Mouse (Mus musculus) layer of hippocampus, postnatal 10 days (tissue): ENCODE data around the gene Lamtor4. TPM values are rescaled to one million over a fixed set of nuclear protein-coding genes. Genes with fewer than 3 reads are reported as not detected.

ENCODE experiments used
- DNase-seq, 2 experiments: peaks; one replicate each; pipeline ENCODE4 v3.0.0; 2021; ENCODE audit warnings: low spot score in 2 of 2
- total RNA-seq, 2 experiments: library from RNA; stranded (reverse); gene quantifications; 2 replicates each; pipeline ENCODE4 v1.2.3; 2021

Lamtor4 gene
- total RNA-seq, 2 experiments from 2014 or later = 66.1 to 73.3 TPM

DNA sequence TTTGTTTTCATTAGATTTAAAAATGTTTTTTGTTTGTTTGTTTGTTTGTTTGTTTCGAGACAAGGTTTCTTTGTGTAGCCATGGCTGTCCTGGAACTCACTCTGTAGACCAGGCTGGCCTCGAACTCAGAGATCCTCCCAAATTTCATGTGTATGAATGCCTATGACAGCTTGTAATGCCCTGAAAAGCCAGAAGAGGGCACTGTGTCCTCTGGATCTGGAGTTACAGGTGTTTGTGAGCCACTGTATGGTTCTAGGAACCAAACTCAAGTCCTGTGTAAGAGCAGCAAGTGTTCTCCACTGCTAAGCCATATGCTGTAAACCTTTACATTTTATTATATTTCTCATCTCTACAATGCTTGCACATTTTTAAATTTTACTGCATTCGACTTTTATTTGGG lies 32.6 kb downstream of the Lamtor4 start:
- DNase-seq = no peak

DNA sequence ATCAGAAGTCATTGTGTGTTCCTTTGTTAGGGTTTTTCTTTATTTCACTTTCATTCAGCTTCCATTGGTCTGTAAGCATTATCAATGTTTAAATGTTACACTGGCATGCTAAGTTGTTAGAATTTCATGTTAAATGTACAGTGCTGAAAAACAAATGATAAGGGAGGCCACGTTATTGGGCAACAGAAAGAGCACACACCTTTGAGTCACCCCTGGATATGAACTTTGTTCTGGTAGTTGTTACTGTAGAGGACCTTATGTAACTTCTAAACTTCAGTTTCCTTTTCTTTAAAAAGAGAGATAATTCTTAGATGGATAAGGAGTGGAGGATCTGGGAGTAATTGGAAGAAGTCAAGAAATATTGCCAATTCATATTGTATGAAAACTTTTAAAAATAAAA lies 36.4 kb downstream of the Lamtor4 start:
- no peak for DNase-seq

DNA sequence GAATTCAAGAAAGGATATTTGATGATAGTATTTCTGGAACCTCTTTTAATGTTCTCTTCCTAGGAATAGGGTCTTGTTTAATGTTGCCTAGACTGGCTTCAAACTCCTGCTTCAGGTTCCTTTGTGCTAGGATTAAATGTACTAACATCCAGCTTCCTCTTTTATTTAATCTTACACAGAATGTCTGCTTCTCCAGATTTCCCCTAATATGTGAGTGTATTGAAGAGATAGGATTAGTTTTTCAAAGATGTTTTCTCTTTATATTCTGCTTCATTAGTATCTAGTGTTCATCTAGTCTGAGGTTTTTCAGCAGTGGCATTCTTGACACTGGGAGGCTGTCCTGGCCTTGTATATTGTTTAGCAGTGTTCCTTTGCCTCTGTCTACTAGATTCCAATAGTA lies 38.9 kb downstream of the Lamtor4 start:
- no peak for DNase-seq

GRCm38 (mm10) chr5:138299613-138300012 lies 44.3 kb downstream of the Lamtor4 start:
- DNase-seq = no peak

Other genes with a start within 250 kb of the Lamtor4 start
- not detected for gene Smok3a, start 234.2 kb upstream of the Lamtor4 start, total RNA-seq
- gene Smok3b, start 234.1 kb upstream of the Lamtor4 start, total RNA-seq = not detected
- gene Smok3c, start 202.3 kb upstream of the Lamtor4 start, total RNA-seq = not detected
- 10 to 100 TPM; 38.4 to 43.5 TPM for gene Zkscan1, start 170.4 kb upstream of the Lamtor4 start, total RNA-seq
- gene Zscan21, start 138.6 kb upstream of the Lamtor4 start, total RNA-seq = 10 to 100 TPM; 23.0 to 26.6 TPM
- gene Zfp113, start 99.7 kb upstream of the Lamtor4 start, total RNA-seq = 10 to 100 TPM; 10.8 to 14.3 TPM
- gene Cops6, start 94.4 kb upstream of the Lamtor4 start, total RNA-seq = 100 to 1,000 TPM; 129 to 145 TPM
- gene Ap4m1, start 83.5 kb upstream of the Lamtor4 start, total RNA-seq = 10 to 100 TPM; 25.9 to 26.5 TPM
- gene Mcm7, start 83.1 kb upstream of the Lamtor4 start, total RNA-seq = 10 to 100 TPM; 20.8 to 25.6 TPM
- 10 to 100 TPM; 26.2 to 30.0 TPM for gene Taf6, start 68.0 kb upstream of the Lamtor4 start, total RNA-seq
- gene Cnpy4, start 68.0 kb upstream of the Lamtor4 start, total RNA-seq = 10 to 100 TPM; 15.4 to 17.6 TPM
- 10 to 100 TPM; 11.4 to 14.2 TPM for gene Mblac1, start 61.2 kb upstream of the Lamtor4 start, total RNA-seq
- under 1 TPM in 1 of 2 experiments, not detected in 1; 0.21 TPM for gene Nxpe5, start 29.6 kb upstream of the Lamtor4 start, total RNA-seq
- 10 to 100 TPM; 76.0 to 84.4 TPM for gene BC037034, start 8.6 kb downstream of the Lamtor4 start, total RNA-seq
- 1 to 10 TPM; 2.8 TPM for gene Gal3st4, start 17.4 kb downstream of the Lamtor4 start, total RNA-seq
- gene Gm43720, start 24.5 kb downstream of the Lamtor4 start, total RNA-seq = not detected
- 10 to 100 TPM; 11.2 to 11.8 TPM for gene Gpc2, start 24.5 kb downstream of the Lamtor4 start, total RNA-seq
- gene Stag3, start 24.8 kb downstream of the Lamtor4 start, total RNA-seq = 1 to 10 TPM; 3.3 to 4.1 TPM
- not detected for gene Pvrig, start 86.5 kb downstream of the Lamtor4 start, total RNA-seq
- 10 to 100 TPM; 24.9 to 26.5 TPM for gene Zfp157, start 186.0 kb downstream of the Lamtor4 start, total RNA-seq